ENCODE assay signal across 23 mouse cellular contexts in genomic region chr8:89903346-89903745, GRCm38 (mm10).
DNase-seq lines count a peak whose midpoint lies in the region; ATAC-seq and TF ChIP-seq lines count a peak whose summit lies in the region.
"Had no signal": no experiment of that assay in that cellular context is flagged by ENCODE, and none has a peak within 500 bp of the region (broad histone marks: within the 10 kb centered on the region; RNA-seq: fewer than 3 reads in every experiment).

No protein-coding gene starts in this region.

- no peak for TF ChIP-seq CTCF in layer of hippocampus, adult 2 months (conservative IDR thresholded peaks at IDR 0.05)
- TF ChIP-seq CTCF in brain, embryonic 14.5 days (IDR thresholded peaks at IDR 0.05; ENCODE audit: borderline replicate concordance, extremely low read depth, insufficient read depth, insufficient read length), result no peak
- TF ChIP-seq CTCF in left cerebral cortex, adult 2 months (IDR thresholded peaks at IDR 0.05), result no peak

- H3K27ac ChIP-seq in layer of hippocampus, adult 2 months, result peak overlapping the region; percentile 64
- H3K27ac ChIP-seq in left cerebral cortex, adult 2 months, result no peak overlapping the region
- H3K27ac ChIP-seq: embryonic facial prominence, embryonic 10.5 days; embryonic facial prominence, embryonic 12.5 days; forebrain, embryonic 13.5 days; forebrain, embryonic 15.5 days had no signal

- no peak for ATAC-seq in CD4-positive, CD25-positive, alpha-beta regulatory T cell, adult 4 months
- ATAC-seq: activated CD4-positive, CD25-positive, alpha-beta regulatory T cell, adult 4 months; forebrain, embryonic 13.5 days; forebrain, embryonic 15.5 days; forebrain, postnatal 0 days; Patski had no signal

- DNase-seq in layer of hippocampus, adult 2 months (ENCODE audit: low spot score in 2 of 2), result peak; percentile 25 to 39
- DNase-seq in layer of hippocampus, postnatal 10 days (ENCODE audit: low spot score in 2 of 2), result no peak
- DNase-seq in brain, adult 2 months (ENCODE audit: low read depth, low spot score), result peak; percentile 30
- DNase-seq in brain, embryonic 14.5 days (ENCODE audit: low read depth), result peak; percentile 30
- DNase-seq in layer of hippocampus, postnatal 14 days (ENCODE audit: low spot score in 2 of 2), result peak; percentile 21 to 49
- no peak for DNase-seq in thymus, postnatal 14 days
- no peak for DNase-seq in left cerebral cortex, adult 2 months (ENCODE audit: extremely low spot score in 1 of 2, low spot score in 2 of 2)
- DNase-seq: adrenal gland, adult 8-10 months; adrenal gland, postnatal 14 days; adrenal gland, postnatal 36 days; cerebellum, adult 11-12 months; cerebellum, adult 2 months; cerebellum, adult 9-10 months; cerebellum, postnatal 10 days; cerebellum, postnatal 25 days; forebrain, postnatal 0 days had no signal

- intact Hi-C loops in left cerebral cortex, adult 2 months (cut with DNase I), result no loop called here

- no peak overlapping the region for H3K4me3 ChIP-seq in layer of hippocampus, adult 2 months
- H3K4me3 ChIP-seq in left cerebral cortex, adult 2 months, result no peak overlapping the region
- H3K4me3 ChIP-seq: embryonic facial prominence, embryonic 10.5 days; embryonic facial prominence, embryonic 12.5 days; forebrain, embryonic 13.5 days; forebrain, embryonic 15.5 days had no signal

- no peak for TF ChIP-seq POLR2A in brain, embryonic 14.5 days (IDR thresholded peaks at IDR 0.05; ENCODE audit: borderline replicate concordance, extremely low read depth, insufficient read depth, insufficient read length, poor library complexity, severe bottlenecking)

Comparison
In these comparisons a context has a peak if more than half of its experiments do, and no peak if none do; other contexts are left out.
1. DNase-seq: peak in layer of hippocampus, adult 2 months (2 of 2), brain, adult 2 months (single experiment), brain, embryonic 14.5 days (single experiment) and layer of hippocampus, postnatal 14 days (2 of 2); none in layer of hippocampus, postnatal 10 days (0 of 2), thymus, postnatal 14 days (single experiment) and left cerebral cortex, adult 2 months (0 of 2).